Mouse (Mus musculus) gastrocnemius, postnatal 14 days (tissue): ENCODE data around the gene Vmn1r167. TPM values are rescaled to one million over a fixed set of nuclear protein-coding genes. Genes with fewer than 3 reads are reported as not detected.
"Not testable (repeated sequence)": the region's sequence is repeated elsewhere in the genome, so short reads cannot be mapped to it uniquely, and the experiment has no call there.

Source experiments
- DNase-seq: peaks from one replicate; pipeline ENCODE4 v3.0.0; 2021; ENCODE audit warnings: mixed read lengths
- intact Hi-C: fragments of 180-260 bp; cut with DNase I; formaldehyde crosslinking; loops from one replicate; pipeline ENCODE4 v1.15.1; 2025; ENCODE audit warnings: low total_unique reads
- long read RNA-seq, 2 experiments: library from polyadenylated mRNA; stranded (forward); transcript quantifications; one replicate each; pipeline ENCODE4 v2.0.0; 2021
- total RNA-seq, 2 experiments: library from RNA; stranded (reverse); gene quantifications; 2 replicates each; pipeline ENCODE4 v1.2.3; 2021

Gene Vmn1r167
- not detected for total RNA-seq
- long read RNA-seq, experiment 1 = 0 reads
- long read RNA-seq, experiment 2 = 0 reads

DNA sequence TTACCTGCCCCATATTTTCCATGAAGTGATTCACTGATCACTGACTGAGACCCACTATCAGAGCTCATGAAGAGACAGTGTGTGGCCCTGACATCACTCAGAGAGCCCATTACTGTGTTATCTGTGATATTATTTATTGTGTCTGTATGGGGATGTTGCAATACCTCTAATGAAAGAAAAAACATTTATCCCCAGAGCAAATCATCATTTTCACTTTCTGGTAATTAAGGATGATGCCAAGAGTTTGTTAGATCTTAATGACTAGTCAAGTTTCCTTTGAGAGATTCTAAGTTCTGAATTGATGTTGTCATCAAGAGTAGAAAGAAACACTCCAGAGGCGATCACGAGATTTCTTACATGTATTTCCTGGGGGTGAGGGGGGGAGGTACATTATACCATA is at the start of gene Vmn1r167:
Vmn1r167 (minus strand) TSS at position 101 of the 400 bp plus-strand sequence.
- intact Hi-C loops, DNase-seq: not testable (repeated sequence)

- intact Hi-C loops, DNase-seq: not testable (repeated sequence)
These were observed 32.4 kb upstream of the Vmn1r167 start, which contains the start of gene Vmn1r168 for GRCm38 (mm10) chr7:23539432-23539831. Gene Vmn1r168, plus strand, starts transcription at chr7:23539732.

DNA sequence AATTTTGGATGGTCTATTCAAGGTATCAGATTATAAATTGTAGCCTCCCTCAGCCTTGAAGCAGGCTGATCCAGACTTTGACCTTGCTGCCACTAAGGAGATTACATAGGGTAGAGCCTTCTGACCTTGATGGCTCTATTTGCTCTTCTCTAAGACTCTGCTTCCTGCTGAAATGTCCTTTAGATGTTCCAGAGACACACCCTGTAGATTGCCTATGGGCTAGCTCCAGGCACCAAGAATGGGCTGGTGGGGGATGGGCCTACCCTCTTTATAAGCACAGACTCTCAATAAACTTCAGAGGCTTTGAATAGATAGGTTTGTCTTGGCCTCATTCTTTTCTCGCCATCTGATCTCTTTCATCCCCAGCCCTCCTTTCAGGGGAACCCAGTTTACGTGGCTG is 34.1 kb downstream of the Vmn1r167 start:
- DNase-seq, intact Hi-C loops: not testable (repeated sequence)

GRCm38 (mm10) chr7:23470832-23471231 is 36.2 kb downstream of the Vmn1r167 start:
- DNase-seq, intact Hi-C loops: not testable (repeated sequence)

DNA sequence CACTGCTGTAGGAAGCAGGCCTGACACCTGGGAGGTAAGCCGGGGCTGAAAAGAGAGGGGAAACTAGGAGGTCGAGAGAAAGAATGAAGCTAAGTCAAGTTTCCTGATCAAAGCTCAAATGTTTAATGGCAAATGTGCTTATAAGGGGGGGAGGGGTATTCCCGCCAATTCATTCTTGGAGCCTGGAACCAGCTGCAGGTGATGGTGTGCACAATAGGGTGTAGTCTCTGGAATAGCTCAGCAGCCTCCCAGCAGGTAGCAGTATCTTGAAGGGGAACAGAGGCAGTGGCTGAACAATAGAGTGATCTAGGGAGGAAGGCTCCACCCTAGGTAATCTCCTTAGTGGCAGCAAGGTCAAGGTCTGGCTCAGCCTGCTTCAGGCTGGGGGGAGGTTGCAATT is 36.8 kb downstream of the Vmn1r167 start:
- intact Hi-C loops, DNase-seq: not testable (repeated sequence)

Other genes with a start within 250 kb of the Vmn1r167 start
- gene Gm6902, start 228.3 kb downstream of the Vmn1r167 start, total RNA-seq = not detected
- gene Nlrp4e, start 206.0 kb downstream of the Vmn1r167 start, total RNA-seq = not detected
- gene Nlrp5, start 121.3 kb downstream of the Vmn1r167 start, total RNA-seq = under 1 TPM in 1 of 2 experiments, not detected in 1; 0.10 TPM
- not detected for gene Vmn1r168, start 32.5 kb upstream of the Vmn1r167 start, total RNA-seq
- gene Vmn1r169, start 68.3 kb upstream of the Vmn1r167 start, total RNA-seq = not detected
- not detected for gene Vmn1r170, start 99.0 kb upstream of the Vmn1r167 start, total RNA-seq
- not detected for gene Vmn1r171, start 123.5 kb upstream of the Vmn1r167 start, total RNA-seq
- not detected for gene Vmn1r172, start 151.1 kb upstream of the Vmn1r167 start, total RNA-seq
- not detected for gene Vmn1r173, start 193.5 kb upstream of the Vmn1r167 start, total RNA-seq
- not detected for gene Vmn1r174, start 245.1 kb upstream of the Vmn1r167 start, total RNA-seq